In the genomic region with DNA sequence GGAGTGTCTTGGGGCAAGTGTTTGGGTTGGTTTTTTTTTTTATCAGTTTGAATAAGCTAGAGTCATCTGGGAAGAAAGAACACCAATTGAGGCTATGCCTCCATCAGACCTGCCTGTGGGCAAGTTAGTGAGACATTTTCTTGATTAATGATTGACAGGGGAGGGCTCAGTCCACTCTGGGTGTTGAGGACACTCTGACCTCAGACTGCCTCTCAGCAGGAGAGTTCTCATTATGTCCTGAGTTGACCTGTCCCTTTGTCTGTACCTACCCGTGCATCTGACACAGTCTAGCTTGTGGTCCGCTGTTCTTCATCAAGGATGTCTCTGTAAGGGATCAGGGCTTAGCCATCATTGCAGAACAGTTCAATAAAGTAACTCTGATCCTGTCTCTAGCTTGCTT, we compare ENCODE assay signal across 21 mouse cellular contexts. TPM values are rescaled to one million over a fixed set of nuclear protein-coding genes. Genes with fewer than 3 reads are reported as not detected.
DNase-seq lines count a peak whose midpoint lies in the region; TF ChIP-seq lines count a peak whose summit lies in the region.
"Had no signal": no experiment of that assay in that cellular context is flagged by ENCODE, and none has a peak within 500 bp of the region (broad histone marks: within the 10 kb centered on the region; RNA-seq: fewer than 3 reads in every experiment).

No protein-coding gene starts in this region.

- no peak overlapping the region for H3K4me3 ChIP-seq in thymus, adult 2 months (ENCODE audit: control insufficient read depth, insufficient read depth, low read length)
- H3K4me3 ChIP-seq: embryonic facial prominence, embryonic 15.5 days; heart, embryonic 12.5 days; layer of hippocampus, adult 2 months; limb, embryonic 10.5 days; liver, embryonic 13.5 days; stomach, embryonic 15.5 days had no signal

- WGBS in thymus, adult 2 months: 89% methylated on average over 2 of the region's 2 CpGs

- TF ChIP-seq CTCF in thymus, adult 2 months (IDR thresholded peaks at IDR 0.05; ENCODE audit: borderline replicate concordance, control insufficient read depth, extremely low read depth, insufficient read depth, low read length, poor library complexity): no peak

- intact Hi-C loops in heart, postnatal 10 days (cut with DNase I): no loop called here

- H3K36me3 ChIP-seq in thymus, adult 2 months (ENCODE audit: control insufficient read depth, insufficient read depth, low read length): no peaks in the 10 kb centered on the region
- H3K36me3 ChIP-seq: embryonic facial prominence, embryonic 15.5 days; heart, embryonic 12.5 days; limb, embryonic 10.5 days; liver, embryonic 13.5 days; stomach, embryonic 15.5 days had no signal

- H3K27me3 ChIP-seq in thymus, adult 2 months (ENCODE audit: control insufficient read depth, insufficient read depth, low read length): no peaks in the 10 kb centered on the region
- H3K27me3 ChIP-seq: embryonic facial prominence, embryonic 15.5 days; heart, embryonic 12.5 days; liver, embryonic 13.5 days; stomach, embryonic 15.5 days had no signal

- no peaks in the 10 kb centered on the region for H3K4me1 ChIP-seq in thymus, adult 2 months (replicated peaks; ENCODE audit: control insufficient read depth, insufficient read depth, low read length)
- H3K4me1 ChIP-seq: embryonic facial prominence, embryonic 15.5 days; heart, embryonic 12.5 days; limb, embryonic 10.5 days; liver, embryonic 13.5 days; stomach, embryonic 15.5 days had no signal

- DNase-seq in heart, adult 11 months: peak; percentile 74
- DNase-seq in heart, postnatal 10 days: no peak
- DNase-seq in spleen, postnatal 4 days (ENCODE audit: low spot score in 2 of 2): peak; percentile 1 to 33
- no peak for DNase-seq in spleen, postnatal 36 days (ENCODE audit: low spot score in 2 of 2)
- DNase-seq in kidney, postnatal 10 days: peak; percentile 35
- peak; percentile 65 for DNase-seq in yolk sac, embryonic 10.5 days (ENCODE audit: low spot score)
- DNase-seq in thymus, adult 2 months: no peak
- DNase-seq in Muller cell, postnatal 12 days (ENCODE audit: inconsistent ontology term): no peak
- DNase-seq: adrenal gland, postnatal 25 days; cerebellum, adult 9-10 months; gastrocnemius, postnatal 10 days; heart, adult 18-20 months; heart, postnatal 14 days; liver, embryonic 13.5 days had no signal

- TF ChIP-seq POLR2A in thymus, adult 2 months (IDR thresholded peaks at IDR 0.05; ENCODE audit: control insufficient read depth, extremely low read depth, insufficient read depth, low read length, poor library complexity): no peak

- H3K27ac ChIP-seq in thymus, adult 2 months (ENCODE audit: control insufficient read depth, insufficient read depth, low read length): no peak overlapping the region
- H3K27ac ChIP-seq: embryonic facial prominence, embryonic 15.5 days; hindbrain, postnatal 0 days; layer of hippocampus, adult 2 months; limb, embryonic 10.5 days; liver, embryonic 13.5 days; macrophage; stomach, embryonic 15.5 days had no signal

RNA-seq across cellular contexts. Expression of a gene that starts 12.5 kb away (rescaled TPM):
- under 1 TPM in 1 of 2 experiments, not detected in 1; 0.17 TPM for total RNA-seq in heart, postnatal 10 days (2021)
- polyA plus RNA-seq in thymus, adult 2 months (2012; rRNA removed): 0.07 TPM in 1 of 2 replicates, not detected in the other
- total RNA-seq: gastrocnemius, postnatal 10 days had no signal

Comparison
In these comparisons a context has a peak if more than half of its experiments do, and no peak if none do; other contexts are left out.
1. DNase-seq: peak in heart, adult 11 months (single experiment), spleen, postnatal 4 days (2 of 2), kidney, postnatal 10 days (single experiment) and yolk sac, embryonic 10.5 days (single experiment); none in heart, postnatal 10 days (0 of 2), spleen, postnatal 36 days (0 of 2), thymus, adult 2 months (single experiment) and Muller cell, postnatal 12 days (single experiment).